Comparison of ENCODE assay signal across 19 mouse cellular contexts in genomic region chr10:89267312-89267711, GRCm38 (mm10).
A peak's percentile ranks its signal among the peaks of the same experiment; 100 is the strongest.
DNase-seq lines count a peak whose midpoint lies in the region; ATAC-seq lines count a peak whose summit lies in the region.
"Had no signal": no experiment of that assay in that cellular context is flagged by ENCODE, and none has a peak within 500 bp of the region (broad histone marks: within the 10 kb centered on the region; RNA-seq: fewer than 3 reads in every experiment).

No protein-coding gene starts in this region.

- peak; percentile 7 for DNase-seq in A20 (ENCODE audit: low read depth, low spot score)
- no peak for DNase-seq in thymus, postnatal 25 days
- DNase-seq in heart, postnatal 25 days (ENCODE audit: low spot score), result no peak
- DNase-seq in thymus, postnatal 4 days, result no peak
- DNase-seq: adrenal gland, adult 8-10 months; adrenal gland, postnatal 14 days; adrenal gland, postnatal 36 days; cerebellum, adult 11-12 months; cerebellum, adult 2 months; cerebellum, adult 9-10 months; cerebellum, postnatal 10 days; cerebellum, postnatal 25 days; embryo, embryonic 11 days had no signal

- peak; percentile 71 for ATAC-seq in common myeloid progenitor, adult 5-6 weeks (replicated peaks; ENCODE audit: low read depth, poor library complexity, severe bottlenecking)
- ATAC-seq in megakaryocyte, adult 5-6 weeks (ENCODE audit: poor library complexity, severe bottlenecking), result peak; percentile 69
- ATAC-seq: activated CD4-positive, CD25-positive, alpha-beta regulatory T cell, adult 4 months; forebrain, embryonic 14.5 days; forebrain, embryonic 16.5 days; Patski had no signal

- intact Hi-C loops in heart, postnatal 25 days (cut with DNase I), result no loop called here
